Mouse (Mus musculus): ENCODE data around the gene Pld4. TPM values are rescaled to one million over a fixed set of nuclear protein-coding genes. Genes with fewer than 3 reads are reported as not detected.

Gene Pld4
- total and polyA plus RNA-seq, 2 experiments, result 8.5 to 20.5 TPM

DNA sequence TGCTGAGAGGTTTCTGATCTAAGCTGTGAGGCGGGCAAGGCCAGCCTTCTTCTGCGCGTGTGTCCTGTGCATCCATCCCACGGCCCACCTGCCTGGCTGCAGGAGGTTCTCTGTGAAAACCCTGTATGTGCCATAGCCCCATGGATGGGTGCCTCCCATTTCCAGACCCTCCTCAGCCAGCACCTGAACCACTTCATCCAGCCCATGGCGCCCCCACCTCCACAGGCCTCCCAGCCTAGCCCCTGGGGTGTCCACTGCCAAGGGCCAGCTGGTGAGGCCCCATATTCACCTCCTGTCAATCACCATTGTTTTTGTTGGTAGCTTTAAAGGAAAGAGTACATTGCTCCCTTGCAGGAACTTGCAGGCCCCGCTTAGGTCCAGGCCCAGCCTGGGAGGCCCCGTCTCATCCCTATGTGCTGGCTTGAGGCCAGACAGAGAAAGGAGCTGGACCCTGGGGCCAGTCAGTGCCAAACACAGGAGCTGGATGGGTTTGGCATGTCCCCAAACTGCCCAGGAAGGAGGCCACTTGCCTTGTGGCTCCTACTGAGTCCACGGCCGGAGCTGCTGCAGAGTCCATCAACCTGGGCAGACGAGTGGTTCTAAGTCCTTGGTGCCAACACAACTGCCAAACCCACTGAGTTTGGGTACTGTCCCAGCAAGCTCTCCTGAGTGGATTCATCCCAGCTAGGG is 15.4 kb upstream of the Pld4 start:
- H3K36me3 ChIP-seq (ENCODE audit: control insufficient read depth, insufficient read depth, low read length), result no peaks in the 10 kb centered on the region
- H3K79me2 ChIP-seq (ENCODE audit: control insufficient read depth, insufficient read depth, low read length), result no peaks in the 10 kb centered on the region
- 95% methylated on average over 10 of the region's 10 CpGs for WGBS
- DNase-seq (ENCODE audit: extremely low read depth, low read depth, low spot score), result no peak
- H3K9ac ChIP-seq (ENCODE audit: low read depth, low read length), result no peak overlapping the region
- no peaks in the 10 kb centered on the region for H3K27me3 ChIP-seq (ENCODE audit: control insufficient read depth, insufficient read depth, low read length)
- no peak overlapping the region for H3K27ac ChIP-seq (replicated peaks; ENCODE audit: insufficient read depth, low read depth, low read length)
- TF ChIP-seq CTCF (IDR thresholded peaks at IDR 0.05; ENCODE audit: low read depth, low read length), result no peak
- TF ChIP-seq POLR2A (IDR thresholded peaks at IDR 0.05; ENCODE audit: extremely low read depth, insufficient read depth, low read length), result no peak
- H3K4me1 ChIP-seq (ENCODE audit: control insufficient read depth, insufficient read depth, low read length), result no peaks in the 10 kb centered on the region
- no peak overlapping the region for H3K4me3 ChIP-seq (ENCODE audit: insufficient read depth, low read depth, low read length)

DNA sequence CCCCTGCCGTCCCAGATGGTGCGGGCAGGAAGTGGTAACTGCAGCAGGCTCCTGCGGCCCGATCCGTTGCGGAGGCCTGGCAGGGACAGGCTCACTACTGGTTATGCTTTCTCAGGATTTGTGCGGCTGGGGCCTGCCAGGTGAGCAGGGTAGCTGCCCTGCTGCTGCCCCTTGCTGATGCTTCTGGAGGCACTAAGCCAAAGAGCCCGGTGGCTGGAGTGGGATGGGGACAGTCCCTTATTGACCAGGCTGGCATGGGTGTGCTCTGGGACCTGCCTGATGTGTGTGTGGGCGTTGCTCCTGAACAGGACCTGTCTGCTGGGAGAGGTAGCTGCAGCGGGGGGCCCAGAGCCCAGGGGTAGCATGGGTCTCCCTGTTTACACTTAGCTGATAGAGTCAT is 14.7 kb upstream of the Pld4 start:
- no peak overlapping the region for H3K27ac ChIP-seq (replicated peaks; ENCODE audit: insufficient read depth, low read depth, low read length)
- no peaks in the 10 kb centered on the region for H3K27me3 ChIP-seq (ENCODE audit: control insufficient read depth, insufficient read depth, low read length)
- no peak overlapping the region for H3K4me3 ChIP-seq (ENCODE audit: insufficient read depth, low read depth, low read length)
- WGBS, result 84% methylated on average over 10 of the region's 10 CpGs
- H3K9ac ChIP-seq (ENCODE audit: low read depth, low read length), result no peak overlapping the region
- DNase-seq (ENCODE audit: extremely low read depth, low read depth, low spot score), result no peak
- H3K79me2 ChIP-seq (ENCODE audit: control insufficient read depth, insufficient read depth, low read length), result no peaks in the 10 kb centered on the region
- TF ChIP-seq CTCF (IDR thresholded peaks at IDR 0.05; ENCODE audit: low read depth, low read length) (no peak), POLR2A (IDR thresholded peaks at IDR 0.05; ENCODE audit: extremely low read depth, insufficient read depth, low read length) (no peak)
- no peaks in the 10 kb centered on the region for H3K36me3 ChIP-seq (ENCODE audit: control insufficient read depth, insufficient read depth, low read length)
- no peaks in the 10 kb centered on the region for H3K4me1 ChIP-seq (ENCODE audit: control insufficient read depth, insufficient read depth, low read length)

DNA sequence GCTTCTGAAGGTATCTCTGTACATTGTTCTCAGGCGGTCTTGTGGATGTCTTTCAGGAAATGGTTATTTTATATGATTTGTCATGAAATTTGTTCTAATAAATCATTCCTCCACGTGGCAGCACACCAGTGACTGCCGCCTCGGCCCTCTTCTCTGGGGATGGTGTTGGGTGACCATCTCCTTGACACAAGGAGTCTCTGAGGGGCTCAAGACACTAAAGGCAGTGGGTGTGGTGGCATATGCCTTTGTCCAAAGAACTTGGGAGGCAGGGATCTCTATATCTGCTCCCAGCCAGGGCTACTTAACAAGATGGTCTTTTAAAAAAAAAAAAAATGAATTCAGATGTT is 14.0 kb upstream of the Pld4 start:
- DNase-seq (ENCODE audit: extremely low read depth, low read depth, low spot score), result no peak
- no peaks in the 10 kb centered on the region for H3K36me3 ChIP-seq (ENCODE audit: control insufficient read depth, insufficient read depth, low read length)
- no peak overlapping the region for H3K27ac ChIP-seq (replicated peaks; ENCODE audit: insufficient read depth, low read depth, low read length)
- no peaks in the 10 kb centered on the region for H3K4me1 ChIP-seq (ENCODE audit: control insufficient read depth, insufficient read depth, low read length)
- H3K79me2 ChIP-seq (ENCODE audit: control insufficient read depth, insufficient read depth, low read length), result no peaks in the 10 kb centered on the region
- WGBS, result 81% methylated on average over 4 of the region's 4 CpGs
- H3K4me3 ChIP-seq (ENCODE audit: insufficient read depth, low read depth, low read length), result no peak overlapping the region
- no peak overlapping the region for H3K9ac ChIP-seq (ENCODE audit: low read depth, low read length)
- TF ChIP-seq POLR2A (IDR thresholded peaks at IDR 0.05; ENCODE audit: extremely low read depth, insufficient read depth, low read length), result no peak
- TF ChIP-seq CTCF (IDR thresholded peaks at IDR 0.05; ENCODE audit: low read depth, low read length), result no peak
- H3K27me3 ChIP-seq (ENCODE audit: control insufficient read depth, insufficient read depth, low read length), result no peaks in the 10 kb centered on the region

DNA sequence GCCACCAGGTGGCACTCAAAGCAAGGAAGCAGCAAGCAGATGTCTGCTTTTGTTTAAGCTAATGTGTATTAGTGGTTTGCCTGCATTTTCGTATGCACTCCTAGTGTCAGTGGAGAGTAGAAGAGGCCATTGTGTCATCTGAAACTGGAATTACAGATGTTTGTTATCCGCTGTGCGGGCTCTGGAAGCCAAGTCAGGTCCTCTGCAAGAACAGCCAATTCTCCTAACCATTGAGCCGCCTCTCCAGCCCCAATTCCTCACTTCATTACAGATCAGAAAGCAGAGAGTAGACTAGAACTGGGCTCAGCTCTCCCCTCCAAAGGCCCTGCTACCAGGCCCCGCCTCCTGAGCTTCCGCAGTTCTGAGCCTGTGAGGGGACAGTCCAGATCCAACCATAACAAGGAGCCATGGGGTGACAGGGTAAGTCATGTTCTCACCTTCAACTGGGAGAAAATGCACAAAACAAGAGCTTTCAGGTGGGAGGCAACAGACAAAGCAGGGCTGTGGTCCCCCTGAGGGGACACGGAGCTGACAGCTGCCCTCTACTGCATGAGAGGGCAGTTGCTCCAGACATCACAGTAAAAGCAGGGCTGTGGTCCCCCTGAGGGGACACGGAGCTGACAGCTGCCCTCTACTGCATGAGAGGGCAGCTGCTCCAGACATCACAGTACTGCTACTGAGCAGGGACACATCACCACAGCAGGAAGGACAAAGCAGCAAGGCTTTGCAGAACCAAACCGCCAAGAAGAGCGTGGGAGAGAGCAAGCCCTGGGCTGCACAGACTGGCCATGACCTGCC is 13.4 kb upstream of the Pld4 start:
- peak; percentile 45 for DNase-seq (ENCODE audit: extremely low read depth, low read depth, low spot score)
- no peaks in the 10 kb centered on the region for H3K27me3 ChIP-seq (ENCODE audit: control insufficient read depth, insufficient read depth, low read length)
- no peak for TF ChIP-seq POLR2A (IDR thresholded peaks at IDR 0.05; ENCODE audit: extremely low read depth, insufficient read depth, low read length)
- peak; percentile 23; the same call in 1 of the 2 replicates for TF ChIP-seq CTCF (IDR thresholded peaks at IDR 0.05; ENCODE audit: low read depth, low read length)
- no peak overlapping the region for H3K27ac ChIP-seq (replicated peaks; ENCODE audit: insufficient read depth, low read depth, low read length)
- no peaks in the 10 kb centered on the region for H3K36me3 ChIP-seq (ENCODE audit: control insufficient read depth, insufficient read depth, low read length)
- H3K79me2 ChIP-seq (ENCODE audit: control insufficient read depth, insufficient read depth, low read length), result no peaks in the 10 kb centered on the region
- H3K4me1 ChIP-seq (ENCODE audit: control insufficient read depth, insufficient read depth, low read length), result no peaks in the 10 kb centered on the region
- 48% methylated on average over 10 of the region's 10 CpGs for WGBS
- no peak overlapping the region for H3K4me3 ChIP-seq (ENCODE audit: insufficient read depth, low read depth, low read length)
- no peak overlapping the region for H3K9ac ChIP-seq (ENCODE audit: low read depth, low read length)

DNA sequence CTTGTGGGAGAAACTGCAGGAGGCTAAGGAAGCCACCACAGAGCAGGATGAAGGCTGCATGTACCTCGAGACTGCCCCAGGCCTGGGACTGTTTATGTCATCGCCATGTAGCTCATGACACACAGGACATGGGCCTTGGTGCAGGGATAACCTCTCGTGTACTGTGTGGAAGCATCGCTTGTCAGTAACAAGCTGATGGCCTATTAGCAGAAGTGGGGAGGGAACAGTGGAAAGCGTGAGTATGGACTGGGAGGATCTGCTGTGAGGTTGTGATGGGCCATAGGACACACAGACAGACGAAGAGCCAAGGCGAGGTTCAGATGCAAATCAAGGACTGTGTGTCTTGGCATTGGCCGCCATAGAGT is 12.9 kb upstream of the Pld4 start:
- Histone ChIP-seq H3K4me1 (ENCODE audit: control insufficient read depth, insufficient read depth, low read length) (no peaks in the 10 kb centered on the region), H3K27ac (replicated peaks; ENCODE audit: insufficient read depth, low read depth, low read length) (no peak overlapping the region), H3K9ac (ENCODE audit: low read depth, low read length) (no peak overlapping the region), H3K27me3 (ENCODE audit: control insufficient read depth, insufficient read depth, low read length) (no peaks in the 10 kb centered on the region), H3K36me3 (ENCODE audit: control insufficient read depth, insufficient read depth, low read length) (no peaks in the 10 kb centered on the region), H3K4me3 (ENCODE audit: insufficient read depth, low read depth, low read length) (no peak overlapping the region), H3K79me2 (ENCODE audit: control insufficient read depth, insufficient read depth, low read length) (no peaks in the 10 kb centered on the region)
- no peak for TF ChIP-seq CTCF (IDR thresholded peaks at IDR 0.05; ENCODE audit: low read depth, low read length)
- no peak for TF ChIP-seq POLR2A (IDR thresholded peaks at IDR 0.05; ENCODE audit: extremely low read depth, insufficient read depth, low read length)
- peak; percentile 19 for DNase-seq (ENCODE audit: extremely low read depth, low read depth, low spot score)
- WGBS, result 77% methylated on average over 8 of the region's 8 CpGs

DNA sequence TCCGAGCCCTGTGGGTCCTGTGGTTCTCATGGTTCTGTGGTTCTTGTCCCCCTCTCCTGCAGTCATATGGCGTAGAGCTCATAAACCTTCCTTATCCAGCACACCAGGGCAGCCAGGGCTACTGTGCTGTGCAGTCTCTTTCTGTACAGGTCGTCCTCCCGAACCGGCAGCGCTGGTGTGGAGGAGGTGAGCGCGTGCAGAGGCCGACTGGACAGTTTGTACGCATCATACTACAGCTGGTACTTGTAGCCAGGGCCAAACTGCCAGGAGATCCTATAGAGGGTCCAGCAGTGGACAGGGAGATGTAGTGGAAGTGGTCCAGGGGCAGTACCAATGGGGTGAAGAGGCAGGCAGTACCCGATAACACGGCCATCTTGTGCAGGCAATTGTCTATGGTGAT is 9.5 kb upstream of the Pld4 start:
- TF ChIP-seq POLR2A (IDR thresholded peaks at IDR 0.05; ENCODE audit: extremely low read depth, insufficient read depth, low read length) (no peak), CTCF (IDR thresholded peaks at IDR 0.05; ENCODE audit: low read depth, low read length) (no peak)
- Histone ChIP-seq H3K27ac (replicated peaks; ENCODE audit: insufficient read depth, low read depth, low read length) (no peak overlapping the region), H3K27me3 (ENCODE audit: control insufficient read depth, insufficient read depth, low read length) (no peaks in the 10 kb centered on the region), H3K4me3 (ENCODE audit: insufficient read depth, low read depth, low read length) (no peak overlapping the region), H3K9ac (ENCODE audit: low read depth, low read length) (no peak overlapping the region), H3K36me3 (ENCODE audit: control insufficient read depth, insufficient read depth, low read length) (no peaks in the 10 kb centered on the region), H3K79me2 (ENCODE audit: control insufficient read depth, insufficient read depth, low read length) (no peaks in the 10 kb centered on the region), H3K4me1 (ENCODE audit: control insufficient read depth, insufficient read depth, low read length) (peaks cover 2% of the 10 kb centered on the region; the same call in 1 of the 2 replicates)
- WGBS, result 87% methylated on average over 12 of the region's 12 CpGs
- no peak for DNase-seq (ENCODE audit: extremely low read depth, low read depth, low spot score)

All from liver, adult 2 months (tissue).